Mouse (Mus musculus) heart, postnatal 0 days (tissue): Measurements from ENCODE around the gene Raf1.

Experiments used
- CTCF ChIP-seq: IDR thresholded peaks from 2 replicates; pipeline ENCODE4 v1.5.1; 2016; ENCODE audit warnings: antibody characterized with exemption, control low read depth, low read depth
- EP300 ChIP-seq: IDR thresholded peaks from 2 replicates; pipeline ENCODE4 v1.6.1; 2016; ENCODE audit warnings: antibody characterized with exemption, low read depth

DNA sequence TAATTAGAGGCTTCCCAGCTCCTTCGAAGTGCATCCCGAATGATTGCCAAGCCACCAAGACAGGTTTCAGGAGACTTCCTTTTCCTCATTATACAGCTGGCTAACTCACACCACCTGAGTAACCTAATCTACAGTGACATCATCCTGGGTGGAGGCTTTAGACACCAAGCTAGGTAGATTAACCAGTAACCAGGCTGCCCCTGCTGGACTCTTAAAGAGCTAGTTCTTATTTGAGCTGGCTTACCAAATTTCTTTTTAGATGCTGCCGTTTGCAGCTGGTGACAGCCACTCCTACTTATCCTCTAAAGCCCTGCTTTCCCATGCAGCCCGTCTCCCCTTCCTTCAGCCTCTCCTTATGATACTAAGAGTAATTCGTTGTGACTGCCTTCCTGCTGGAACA lies 84.0 kb downstream of the Raf1 start, which contains the start of gene Mkrn2os:
- no peak for TF ChIP-seq CTCF
- no peak for TF ChIP-seq EP300
